Mouse (Mus musculus): ENCODE measurements around the gene Mllt11. TPM values are rescaled to one million over a fixed set of nuclear protein-coding genes. Genes with fewer than 3 reads are reported as not detected.

The Mllt11 gene
- polyA plus RNA-seq, 1 experiment = 9.1 TPM

GRCm38 (mm10) chr3:95169996-95170395, 62.0 kb downstream of the Mllt11 start:
- WGBS = 84% methylated on average over 10 of the region's 10 CpGs
- TF ChIP-seq CTCF (IDR thresholded peaks at IDR 0.05; ENCODE audit: control insufficient read depth, insufficient read depth, low read length) (no peak), POLR2A (IDR thresholded peaks at IDR 0.05; ENCODE audit: borderline replicate concordance, control insufficient read depth, low read depth, low read length) (no peak)
- Histone ChIP-seq H3K27ac (ENCODE audit: control insufficient read depth, insufficient read depth, low read depth, low read length, poor library complexity) (no peak overlapping the region), H3K4me3 (replicated peaks; ENCODE audit: control insufficient read depth, low read depth, low read length) (no peak overlapping the region), H3K4me1 (ENCODE audit: control insufficient read depth, insufficient read depth, low read length) (no peaks in the 10 kb centered on the region)

Other genes starting within 250 kb of the Mllt11 start
- 10.6 and 21.1 TPM in 2 replicates for gene Zfp687, start 216.7 kb downstream of the Mllt11 start, polyA plus RNA-seq (2011; ENCODE audit: insufficient read depth, insufficient read length, low replicate concordance, missing spikeins)
- gene Psmd4, start 189.6 kb downstream of the Mllt11 start, polyA plus RNA-seq (2011; ENCODE audit: insufficient read depth, insufficient read length, low replicate concordance, missing spikeins) = 288 and 328 TPM in 2 replicates
- 22.5 and 38.8 TPM in 2 replicates for gene Pip5k1a, start 125.2 kb downstream of the Mllt11 start, polyA plus RNA-seq (2011; ENCODE audit: insufficient read depth, insufficient read length, low replicate concordance, missing spikeins)
- gene Vps72, start 121.1 kb downstream of the Mllt11 start, polyA plus RNA-seq (2011; ENCODE audit: insufficient read depth, insufficient read length, low replicate concordance, missing spikeins) = 17.0 and 39.0 TPM in 2 replicates
- gene Tmod4, start 107.7 kb downstream of the Mllt11 start, polyA plus RNA-seq (2011; ENCODE audit: insufficient read depth, insufficient read length, low replicate concordance, missing spikeins) = 4.5 and 6.1 TPM in 2 replicates
- 72.6 and 130 TPM in 2 replicates for gene Scnm1, start 98.2 kb downstream of the Mllt11 start, polyA plus RNA-seq (2011; ENCODE audit: insufficient read depth, insufficient read length, low replicate concordance, missing spikeins)
- gene Lysmd1, start 98.1 kb downstream of the Mllt11 start, polyA plus RNA-seq (2011; ENCODE audit: insufficient read depth, insufficient read length, low replicate concordance, missing spikeins) = 9.4 and 10.9 TPM in 2 replicates
- gene Tnfaip8l2, start 89.8 kb downstream of the Mllt11 start, polyA plus RNA-seq (2011; ENCODE audit: insufficient read depth, insufficient read length, low replicate concordance, missing spikeins) = 11.7 and 41.8 TPM in 2 replicates
- 0.49 and 1.2 TPM in 2 replicates for gene Sema6c, start 71.7 kb downstream of the Mllt11 start, polyA plus RNA-seq (2011; ENCODE audit: insufficient read depth, insufficient read length, low replicate concordance, missing spikeins)
- 28.4 and 28.5 TPM in 2 replicates for gene Gabpb2, start 14.3 kb downstream of the Mllt11 start, polyA plus RNA-seq (2011; ENCODE audit: insufficient read depth, insufficient read length, low replicate concordance, missing spikeins)
- gene Cdc42se1, start 3.4 kb downstream of the Mllt11 start, polyA plus RNA-seq (2011; ENCODE audit: insufficient read depth, insufficient read length, low replicate concordance, missing spikeins) = 39.5 and 54.7 TPM in 2 replicates
- gene Gm128, start 9.4 kb upstream of the Mllt11 start, polyA plus RNA-seq (2011; ENCODE audit: insufficient read depth, insufficient read length, low replicate concordance, missing spikeins) = 0.52 TPM in 1 of 2 replicates, not detected in the other
- 1.7 TPM in 1 of 2 replicates, not detected in the other for gene Bnipl, start 19.0 kb upstream of the Mllt11 start, polyA plus RNA-seq (2011; ENCODE audit: insufficient read depth, insufficient read length, low replicate concordance, missing spikeins)
- gene Mindy1, start 49.2 kb upstream of the Mllt11 start, polyA plus RNA-seq (2011; ENCODE audit: insufficient read depth, insufficient read length, low replicate concordance, missing spikeins) = 50.3 and 67.0 TPM in 2 replicates
- 8.3 and 12.4 TPM in 2 replicates for gene Prune1, start 49.9 kb upstream of the Mllt11 start, polyA plus RNA-seq (2011; ENCODE audit: insufficient read depth, insufficient read length, low replicate concordance, missing spikeins)
- gene Anxa9, start 75.0 kb upstream of the Mllt11 start, polyA plus RNA-seq (2011; ENCODE audit: insufficient read depth, insufficient read length, low replicate concordance, missing spikeins) = 3.8 and 4.3 TPM in 2 replicates
- 70.3 and 159 TPM in 2 replicates for gene Cers2, start 82.6 kb upstream of the Mllt11 start, polyA plus RNA-seq (2011; ENCODE audit: insufficient read depth, insufficient read length, low replicate concordance, missing spikeins)
- 13.9 and 27.0 TPM in 2 replicates for gene Setdb1, start 125.0 kb upstream of the Mllt11 start, polyA plus RNA-seq (2011; ENCODE audit: insufficient read depth, insufficient read length, low replicate concordance, missing spikeins)
- gene 4930558C23Rik, start 170.7 kb upstream of the Mllt11 start, polyA plus RNA-seq (2011; ENCODE audit: insufficient read depth, insufficient read length, low replicate concordance, missing spikeins) = not detected in 2 replicates
- gene Arnt, start 202.2 kb upstream of the Mllt11 start, polyA plus RNA-seq (2011; ENCODE audit: insufficient read depth, insufficient read length, low replicate concordance, missing spikeins) = 15.5 and 18.3 TPM in 2 replicates